Mouse (Mus musculus): ENCODE results near the gene Chst14.

- no peak for TF ChIP-seq CTCF (IDR thresholded peaks at IDR 0.05; ENCODE audit: borderline replicate concordance, extremely low read depth, insufficient read depth, insufficient read length)
- no peak for TF ChIP-seq POLR2A (IDR thresholded peaks at IDR 0.05; ENCODE audit: borderline replicate concordance, extremely low read depth, insufficient read depth, insufficient read length, poor library complexity, severe bottlenecking)
Observed at GRCm38 (mm10) chr2:118897808-118898207, 28.5 kb upstream of the Chst14 start.

Data from brain, embryonic 14.5 days (tissue).